Mouse (Mus musculus): ENCODE measurements around the gene Pif1. TPM values are rescaled to one million over a fixed set of nuclear protein-coding genes. Genes with fewer than 3 reads are reported as not detected.

Gene Pif1
- polyA plus RNA-seq (2017; shearing (Covaris generic)) = 0.11 TPM

GRCm38 (mm10) chr9:65586406-65587269 lies at the start of gene Pif1:
Gene Pif1 (plus strand): TSS chr9:65587160.

GRCm38 (mm10) chr9:65579781-65580371 lies 7.1 kb upstream of the Pif1 start, which contains the start of gene Plekho2:
Gene Plekho2 (minus strand): TSS chr9:65580040.

GRCm38 (mm10) chr9:65629025-65629766 lies 42.2 kb downstream of the Pif1 start, which contains the start of gene Rbpms2:
Gene Rbpms2 (plus strand): TSS chr9:65629648.

Other genes with a start within 250 kb of the Pif1 start
- gene Pdcd7, start 241.1 kb upstream of the Pif1 start, polyA plus RNA-seq (2017; shearing (Covaris generic)) = 23.4 TPM
- gene Ubap1l, start 226.1 kb upstream of the Pif1 start, polyA plus RNA-seq (2017; shearing (Covaris generic)) = not detected
- not detected for gene Kbtbd13, start 195.5 kb upstream of the Pif1 start, polyA plus RNA-seq (2017; shearing (Covaris generic))
- gene Rasl12, start 188.7 kb upstream of the Pif1 start, polyA plus RNA-seq (2017; shearing (Covaris generic)) = not detected
- gene Slc51b, start 164.2 kb upstream of the Pif1 start, polyA plus RNA-seq (2017; shearing (Covaris generic)) = not detected
- 25.9 TPM for gene Mtfmt, start 151.4 kb upstream of the Pif1 start, polyA plus RNA-seq (2017; shearing (Covaris generic))
- gene Spg21, start 126.2 kb upstream of the Pif1 start, polyA plus RNA-seq (2017; shearing (Covaris generic)) = 79.2 TPM
- gene Ankdd1a, start 67.0 kb upstream of the Pif1 start, polyA plus RNA-seq (2017; shearing (Covaris generic)) = not detected
- gene Plekho2, start 7.1 kb upstream of the Pif1 start, polyA plus RNA-seq (2017; shearing (Covaris generic)) = 44.6 TPM
- gene Rbpms2, start 42.5 kb downstream of the Pif1 start, polyA plus RNA-seq (2017; shearing (Covaris generic)) = 1.3 TPM
- 65.6 TPM for gene Oaz2, start 80.8 kb downstream of the Pif1 start, polyA plus RNA-seq (2017; shearing (Covaris generic))
- 6.3 TPM for gene Zfp609, start 240.4 kb downstream of the Pif1 start, polyA plus RNA-seq (2017; shearing (Covaris generic))